Mouse (Mus musculus) granulocyte monocyte progenitor cell, adult 5-6 weeks (primary cell): ENCODE measurements around the gene Rbm45. TPM values are rescaled to one million over a fixed set of nuclear protein-coding genes. Genes with fewer than 3 reads are reported as not detected.

Source experiments
- total RNA-seq, 2 experiments: library from RNA; stranded (forward) in 1 of 2; stranded (reverse) in 1 of 2; fragments of 200-712, 200-1000 nt in 1 of 2; fragments of >200 nt in 1 of 2; fragmentation: Nextera tagmentation in 1 of 2; gene quantifications; 2 replicates each; pipeline ENCODE4 v1.2.3; 2014 to 2017

Gene Rbm45
- total RNA-seq, 2 experiments from 2014 or later = 20.0 to 49.8 TPM

Other genes starting within 250 kb of the Rbm45 start
- gene Pde11a, start 31.2 kb upstream of the Rbm45 start, total RNA-seq (2014; fragmentation: Nextera tagmentation) = not detected in 2 replicates
- not detected in 2 replicates for gene Pde11a, start 31.2 kb upstream of the Rbm45 start, total RNA-seq (2017)
- gene Cyct, start 9.5 kb upstream of the Rbm45 start, total RNA-seq (2014; fragmentation: Nextera tagmentation) = not detected in 2 replicates
- gene Cyct, start 9.5 kb upstream of the Rbm45 start, total RNA-seq (2017) = not detected in 2 replicates
- not detected in 2 replicates for gene Osbpl6, start 36.5 kb downstream of the Rbm45 start, total RNA-seq (2014; fragmentation: Nextera tagmentation)
- gene Osbpl6, start 36.5 kb downstream of the Rbm45 start, total RNA-seq (2017) = not detected in 2 replicates